Mouse (Mus musculus) MN1 (cell line): ENCODE data around the gene Ankrd37.
A peak's percentile ranks its signal among the peaks of the same experiment; 100 is the strongest.

ENCODE experiments used
- DNase-seq: peaks from one replicate; pipeline ENCODE4 v3.0.0-alpha.2; 2016; ENCODE audit warnings: low spot score

Ankrd37 gene

GRCm38 (mm10) chr8:46005596-46005995 lies at the start of gene Ankrd37:
TSS of gene Ankrd37 (minus strand) at chr8:46005707.
- no peak for DNase-seq

- DNase-seq = no peak
Observed at GRCm38 (mm10) chr8:46040260-46040659, 34.8 kb upstream of the Ankrd37 start.

- DNase-seq = no peak
Observed at GRCm38 (mm10) chr8:46039666-46040065, 34.2 kb upstream of the Ankrd37 start.

- no peak for DNase-seq
Observed at GRCm38 (mm10) chr8:46036217-46036616, 30.7 kb upstream of the Ankrd37 start.

- DNase-seq = no peak
Observed at GRCm38 (mm10) chr8:46024392-46024791, 18.9 kb upstream of the Ankrd37 start.

GRCm38 (mm10) chr8:46022758-46023157 lies 17.3 kb upstream of the Ankrd37 start:
- DNase-seq = no peak

- DNase-seq = no peak
Observed at GRCm38 (mm10) chr8:46022203-46022602, 16.7 kb upstream of the Ankrd37 start.

- DNase-seq = no peak
Observed at GRCm38 (mm10) chr8:46010746-46011680, 5.5 kb upstream of the Ankrd37 start.

GRCm38 (mm10) chr8:46010306-46010705 lies 4.8 kb upstream of the Ankrd37 start:
- DNase-seq = no peak

- DNase-seq = no peak
Observed at GRCm38 (mm10) chr8:46007050-46007672, 1.7 kb upstream of the Ankrd37 start.

- peak; percentile 99 for DNase-seq
Observed at GRCm38 (mm10) chr8:45999784-46000705, 5.5 kb downstream of the Ankrd37 start.

GRCm38 (mm10) chr8:45999138-45999783 lies 6.2 kb downstream of the Ankrd37 start, which contains the start of gene Lrp2bp:
TSS of gene Lrp2bp (plus strand) at chr8:45999303.
- no peak for DNase-seq

- no peak for DNase-seq
Observed at GRCm38 (mm10) chr8:45998228-45998627, 7.3 kb downstream of the Ankrd37 start.

- DNase-seq = no peak
Observed at GRCm38 (mm10) chr8:45995576-45995975, 9.9 kb downstream of the Ankrd37 start.

- no peak for DNase-seq
Observed at GRCm38 (mm10) chr8:45994111-45994510, 11.4 kb downstream of the Ankrd37 start.

- no peak for DNase-seq
Observed at GRCm38 (mm10) chr8:45990631-45991310, 14.7 kb downstream of the Ankrd37 start.

GRCm38 (mm10) chr8:45988189-45988588 lies 17.3 kb downstream of the Ankrd37 start:
- DNase-seq = no peak

- no peak for DNase-seq
Observed at GRCm38 (mm10) chr8:45986665-45987064, 18.8 kb downstream of the Ankrd37 start.

GRCm38 (mm10) chr8:45975837-45976468 lies 29.6 kb downstream of the Ankrd37 start:
- DNase-seq = no peak

GRCm38 (mm10) chr8:45975126-45975836 lies 30.2 kb downstream of the Ankrd37 start, which contains the start of the genes 1700029J07Rik and Ufsp2:
TSS of gene 1700029J07Rik (minus strand) at chr8:45975252.
TSS of gene Ufsp2 (plus strand) at chr8:45975528.
- peak; percentile 99 for DNase-seq
